Comparison of ENCODE assay signal across 8 mouse cellular contexts in genomic region chrX:133688156-133688555, GRCm38 (mm10). TPM values are rescaled to one million over a fixed set of nuclear protein-coding genes. Genes with fewer than 3 reads are reported as not detected.
DNase-seq lines count a peak whose midpoint lies in the region; ATAC-seq and TF ChIP-seq lines count a peak whose summit lies in the region.

No protein-coding gene starts in this region.

- peaks cover 4% of the 10 kb centered on the region; the same call in 1 of the 2 replicates for H3K27me3 ChIP-seq in thymus, adult 2 months (ENCODE audit: control insufficient read depth, insufficient read depth, low read length)
- peaks cover 3% of the 10 kb centered on the region; the same call in 1 of the 2 replicates for H3K27me3 ChIP-seq in hindbrain, embryonic 11.5 days (ENCODE audit: control insufficient read depth, insufficient read depth, low read length)
- peaks cover 11% of the 10 kb centered on the region for H3K27me3 ChIP-seq in midbrain, embryonic 11.5 days (ENCODE audit: control insufficient read depth, insufficient read depth, low read length)

- H3K4me2 ChIP-seq in hindbrain, embryonic 11.5 days (replicated peaks; ENCODE audit: low read depth, low read length) = peak overlapping the region; percentile 83
- peak overlapping the region; percentile 72 for H3K4me2 ChIP-seq in midbrain, embryonic 11.5 days

- WGBS in thymus, adult 2 months = 4% methylated on average over 20 of the region's 31 CpGs
- WGBS in hindbrain, embryonic 11.5 days = 13% methylated on average over 17 of the region's 31 CpGs
- WGBS in midbrain, embryonic 11.5 days = 23% methylated on average over 17 of the region's 31 CpGs

- H3K9ac ChIP-seq in hindbrain, embryonic 11.5 days (ENCODE audit: low read depth, low read length) = peak overlapping the region; percentile 42; the same call in 1 of the 2 replicates
- H3K9ac ChIP-seq in midbrain, embryonic 11.5 days (ENCODE audit: low read length) = peak overlapping the region; percentile 58

- TF ChIP-seq CTCF in thymus, adult 2 months (IDR thresholded peaks at IDR 0.05; ENCODE audit: borderline replicate concordance, control insufficient read depth, extremely low read depth, insufficient read depth, low read length, poor library complexity) = no peak

- no peaks in the 10 kb centered on the region for H3K36me3 ChIP-seq in thymus, adult 2 months (ENCODE audit: control insufficient read depth, insufficient read depth, low read length)
- H3K36me3 ChIP-seq in hindbrain, embryonic 11.5 days (ENCODE audit: control insufficient read depth, insufficient read depth, low read length) = no peaks in the 10 kb centered on the region
- H3K36me3 ChIP-seq in midbrain, embryonic 11.5 days (ENCODE audit: control insufficient read depth, insufficient read depth, low read length) = no peaks in the 10 kb centered on the region

- peak overlapping the region; percentile 37 for H3K4me3 ChIP-seq in thymus, adult 2 months (ENCODE audit: control insufficient read depth, insufficient read depth, low read length)
- peak overlapping the region; percentile 48 for H3K4me3 ChIP-seq in hindbrain, embryonic 11.5 days (ENCODE audit: low read depth, low read length)
- H3K4me3 ChIP-seq in midbrain, embryonic 11.5 days (ENCODE audit: low read depth, low read length) = peak overlapping the region; percentile 45

- ATAC-seq in cerebellum, adult (ENCODE audit: insufficient number of reproducible peaks, low FRiP score, low TSS enrichment) = no peak
- ATAC-seq in hindbrain, embryonic 11.5 days (ENCODE audit: low FRiP score) = 0 out of 2 replicates have a peak, but pooled peaks have one; percentile 1
- ATAC-seq in midbrain, embryonic 11.5 days (ENCODE audit: low FRiP score) = no peak
- ATAC-seq in erythroid progenitor cell, adult 5-6 weeks (replicated peaks; ENCODE audit: low FRiP score, poor library complexity, severe bottlenecking) = no peak

- no peak overlapping the region for H3K27ac ChIP-seq in thymus, adult 2 months (ENCODE audit: control insufficient read depth, insufficient read depth, low read length)
- 0 out of 2 replicates have a peak overlapping the region, but pooled peaks have one; percentile 42 for H3K27ac ChIP-seq in hindbrain, embryonic 11.5 days (ENCODE audit: low read depth, low read length)
- H3K27ac ChIP-seq in midbrain, embryonic 11.5 days (ENCODE audit: low read depth, low read length) = no peak overlapping the region

- no peak for TF ChIP-seq POLR2A in thymus, adult 2 months (IDR thresholded peaks at IDR 0.05; ENCODE audit: control insufficient read depth, extremely low read depth, insufficient read depth, low read length, poor library complexity)

- no peaks in the 10 kb centered on the region for H3K9me3 ChIP-seq in hindbrain, embryonic 11.5 days (ENCODE audit: control insufficient read depth, low read length)
- no peaks in the 10 kb centered on the region for H3K9me3 ChIP-seq in midbrain, embryonic 11.5 days (ENCODE audit: control insufficient read depth, low read length)

- peak; percentile 3 for DNase-seq in cerebellum, adult 9-11 months
- DNase-seq in thymus, adult 2 months = no peak
- no peak for DNase-seq in thymus, postnatal 10 days (ENCODE audit: low spot score in 2 of 2)
- DNase-seq in hindbrain, embryonic 11.5 days (ENCODE audit: low spot score) = no peak
- DNase-seq in midbrain, embryonic 11.5 days (ENCODE audit: low spot score, missing footprints) = peak; percentile 90
- DNase-seq in cerebellum, adult 18-20 months = no peak

- no peaks in the 10 kb centered on the region; the same call in 1 of the 2 replicates for H3K4me1 ChIP-seq in thymus, adult 2 months (replicated peaks; ENCODE audit: control insufficient read depth, insufficient read depth, low read length)
- no peaks in the 10 kb centered on the region for H3K4me1 ChIP-seq in hindbrain, embryonic 11.5 days (replicated peaks; ENCODE audit: control insufficient read depth, insufficient read depth, low read length)
- no peaks in the 10 kb centered on the region for H3K4me1 ChIP-seq in midbrain, embryonic 11.5 days (ENCODE audit: control insufficient read depth, insufficient read depth, low read length)

RNA-seq across cellular contexts. Expression of gene Pcdh19, which starts 0.6 kb away (rescaled TPM):
- 0.46 TPM in 2 replicates for polyA plus RNA-seq in thymus, adult 2 months (2012; rRNA removed)
- 3.3 and 4.8 TPM in 2 replicates for polyA plus RNA-seq in hindbrain, embryonic 11.5 days (2014; fragmentation: Nextera tagmentation; extraction: Ambion mirVana)
- 3.8 and 4.5 TPM in 2 replicates for polyA plus RNA-seq in midbrain, embryonic 11.5 days (2014; fragmentation: Nextera tagmentation; extraction: Ambion mirVana)
- total RNA-seq in erythroid progenitor cell, adult 5-6 weeks (2015; ENCODE audit: low replicate concordance) = not detected in 2 replicates
- not detected in 2 replicates for total RNA-seq in erythroid progenitor cell, adult 5-6 weeks (2017; ENCODE audit: low replicate concordance)

Comparison
In these comparisons a context has a peak if more than half of its experiments do, and no peak if none do; other contexts are left out.
1. DNase-seq: peak in cerebellum, adult 9-11 months (single experiment) and midbrain, embryonic 11.5 days (single experiment); none in thymus, adult 2 months (single experiment), thymus, postnatal 10 days (0 of 2), hindbrain, embryonic 11.5 days (single experiment) and cerebellum, adult 18-20 months (0 of 2).
2. Peak in every context shown above with its lines, with median percentiles within 50 percentile points of each other: H3K4me3 ChIP-seq.